Mouse (Mus musculus) midbrain, embryonic 11.5 days (tissue): ENCODE measurements around the gene Thbs3. TPM values are rescaled to one million over a fixed set of nuclear protein-coding genes. Genes with fewer than 3 reads are reported as not detected.
A peak's percentile ranks its signal among the peaks of the same experiment; 100 is the strongest.

ENCODE experiments used
- ATAC-seq: fragments of 200-750 bp; cut with Nextera tagmentation; 2 replicates; pipeline ENCODE4 v1.8.0; 2017; ENCODE audit warnings: moderate TSS enrichment, moderate library complexity; ENCODE audit not compliant: low FRiP score
- DNase-seq: peaks from one replicate; pipeline ENCODE4 v3.0.0; 2015; ENCODE audit warnings: low spot score; ENCODE audit errors: missing footprints
- H3K27ac ChIP-seq: fragments of 300-500 bp; sonication (generic); 2 replicates; pipeline ENCODE4 v1.5.1; 2014; ENCODE audit warnings: low read depth, low read length
- H3K27me3 ChIP-seq: fragments of 300-500 bp; sonication (generic); 2 replicates; pipeline ENCODE4 v1.6.1; 2014; ENCODE audit warnings: mild to moderate bottlenecking, low read length, moderate library complexity, mixed read lengths; ENCODE audit not compliant: control insufficient read depth, insufficient read depth
- H3K36me3 ChIP-seq: fragments of 300-500 bp; sonication (generic); 2 replicates; pipeline ENCODE4 v1.6.1; 2014; ENCODE audit warnings: mild to moderate bottlenecking, low read length, moderate library complexity, mixed read lengths; ENCODE audit not compliant: control insufficient read depth, insufficient read depth
- H3K4me1 ChIP-seq: fragments of 300-500 bp; sonication (generic); 2 replicates; pipeline ENCODE4 v1.6.1; 2014; ENCODE audit warnings: low read length; ENCODE audit not compliant: control insufficient read depth, insufficient read depth
- H3K4me2 ChIP-seq: fragments of 300-500 bp; sonication (generic); 2 replicates; pipeline ENCODE4 v1.6.1; 2014; ENCODE audit warnings: mild to moderate bottlenecking, moderate library complexity
- H3K4me3 ChIP-seq: fragments of 300-500 bp; sonication (generic); 2 replicates; pipeline ENCODE4 v1.5.1; 2014; ENCODE audit warnings: low read depth, low read length
- H3K9ac ChIP-seq: fragments of 300-500 bp; sonication (generic); 2 replicates; pipeline ENCODE4 v1.6.1; 2014; ENCODE audit warnings: low read length
- H3K9me3 ChIP-seq: fragments of 300-500 bp; sonication (generic); 2 replicates; pipeline ENCODE4 v1.6.1; 2016; ENCODE audit warnings: low read length; ENCODE audit not compliant: control insufficient read depth
- WGBS: fragments of 180-500 bp; shearing (Covaris S2); extraction: QIAGEN DNeasy Blood & Tissue Kit; methylation state at CpG from one replicate; pipeline ENCODE4 v1.1.7; 2014; 5-methylcytosine and 5-hydroxymethylcytosine counted together
- polyA plus RNA-seq: library from polyadenylated mRNA; unstranded; fragments of >200 nt; fragmentation: Nextera tagmentation; extraction: Ambion mirVana; gene quantifications from 2 replicates; pipeline ENCODE4 v1.2.1, GENCODE M21; 2014

Thbs3 gene
- polyA plus RNA-seq, 1 experiment from 2014 or later: 55.8 TPM

DNA sequence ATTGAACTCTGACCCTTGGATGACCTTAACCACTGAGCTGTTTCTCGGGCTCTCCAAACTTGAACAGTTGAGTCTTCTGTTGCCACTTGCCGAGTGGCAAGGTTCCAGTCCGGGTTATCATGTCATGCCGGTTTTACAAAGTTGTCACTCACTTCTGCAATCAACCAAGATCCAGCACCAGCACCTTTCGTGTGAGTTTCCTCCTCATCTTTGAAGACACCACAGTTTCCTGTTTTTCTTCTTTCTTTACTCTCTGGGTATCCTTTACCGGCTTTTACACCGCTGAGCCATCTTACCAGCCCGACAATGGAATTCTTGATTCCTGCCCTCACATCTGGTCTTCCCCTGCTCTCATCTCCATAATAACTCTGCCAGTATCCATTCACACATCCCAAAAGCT, 24.5 kb upstream of the Thbs3 start:
- Histone ChIP-seq H3K27me3 (no peaks in the 10 kb centered on the region), H3K4me3 (no peak overlapping the region), H3K36me3 (no peaks in the 10 kb centered on the region), H3K27ac (no peak overlapping the region), H3K9ac (no peak overlapping the region), H3K4me2 (no peak overlapping the region), H3K9me3 (no peaks in the 10 kb centered on the region), H3K4me1 (peaks cover 6% of the 10 kb centered on the region)
- 90% methylated on average over 8 of the region's 8 CpGs for WGBS
- DNase-seq (no peak), ATAC-seq (no peak)

DNA sequence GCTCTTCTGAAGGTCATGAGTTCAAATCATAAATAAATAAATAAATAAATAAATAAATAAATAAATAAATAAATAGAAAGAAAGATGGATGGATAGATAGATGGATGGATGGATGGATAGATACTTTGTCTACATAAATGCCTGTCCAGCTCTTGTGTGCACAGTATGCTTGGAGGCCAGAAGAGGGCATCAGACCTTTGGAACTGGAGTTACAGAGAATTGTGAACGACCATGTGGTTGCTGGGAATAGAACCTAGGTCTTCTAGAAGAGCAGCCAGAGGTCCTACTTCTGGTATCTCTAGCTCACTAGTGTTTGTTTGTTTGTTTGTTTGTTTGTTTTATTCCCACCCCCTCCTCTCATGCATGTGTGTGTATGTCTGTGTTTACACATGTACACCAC, 21.6 kb upstream of the Thbs3 start:
- DNase-seq (no peak), ATAC-seq (no peak)
- H3K9ac ChIP-seq: no peak overlapping the region
- no peaks in the 10 kb centered on the region for H3K27me3 ChIP-seq
- peaks cover 8% of the 10 kb centered on the region for H3K4me1 ChIP-seq
- H3K9me3 ChIP-seq: no peaks in the 10 kb centered on the region
- H3K4me3 ChIP-seq: no peak overlapping the region
- H3K4me2 ChIP-seq: no peak overlapping the region
- no peaks in the 10 kb centered on the region for H3K36me3 ChIP-seq
- 61% methylated on average over 1 of the region's 1 CpGs for WGBS
- H3K27ac ChIP-seq: no peak overlapping the region

DNA sequence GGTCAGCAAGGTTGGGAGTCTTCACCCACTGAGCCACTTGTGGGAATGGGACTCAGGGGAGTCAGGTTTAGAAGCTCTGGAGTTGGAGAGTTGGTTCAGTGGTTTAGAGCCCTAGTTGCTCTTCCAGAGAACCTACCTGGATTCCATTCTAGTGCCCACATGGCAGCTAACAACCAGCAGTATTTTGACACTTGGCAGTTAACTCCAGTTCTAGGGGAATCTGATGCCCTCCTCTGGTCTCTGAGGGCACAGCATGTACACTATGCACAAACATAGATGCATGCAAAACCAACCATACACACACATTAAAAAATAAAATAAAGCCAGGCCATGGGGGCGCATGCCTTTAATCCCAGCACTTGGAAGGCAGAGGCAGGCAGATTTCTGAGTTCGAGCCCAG, 21.1 kb upstream of the Thbs3 start:
- ATAC-seq (no peak), DNase-seq (no peak)
- H3K9ac ChIP-seq: no peak overlapping the region
- no peak overlapping the region for H3K4me2 ChIP-seq
- 83% methylated on average over 2 of the region's 2 CpGs for WGBS
- no peak overlapping the region for H3K4me3 ChIP-seq
- H3K4me1 ChIP-seq: peaks cover 8% of the 10 kb centered on the region
- no peaks in the 10 kb centered on the region for H3K36me3 ChIP-seq
- no peaks in the 10 kb centered on the region for H3K9me3 ChIP-seq
- no peaks in the 10 kb centered on the region for H3K27me3 ChIP-seq
- no peak overlapping the region for H3K27ac ChIP-seq

DNA sequence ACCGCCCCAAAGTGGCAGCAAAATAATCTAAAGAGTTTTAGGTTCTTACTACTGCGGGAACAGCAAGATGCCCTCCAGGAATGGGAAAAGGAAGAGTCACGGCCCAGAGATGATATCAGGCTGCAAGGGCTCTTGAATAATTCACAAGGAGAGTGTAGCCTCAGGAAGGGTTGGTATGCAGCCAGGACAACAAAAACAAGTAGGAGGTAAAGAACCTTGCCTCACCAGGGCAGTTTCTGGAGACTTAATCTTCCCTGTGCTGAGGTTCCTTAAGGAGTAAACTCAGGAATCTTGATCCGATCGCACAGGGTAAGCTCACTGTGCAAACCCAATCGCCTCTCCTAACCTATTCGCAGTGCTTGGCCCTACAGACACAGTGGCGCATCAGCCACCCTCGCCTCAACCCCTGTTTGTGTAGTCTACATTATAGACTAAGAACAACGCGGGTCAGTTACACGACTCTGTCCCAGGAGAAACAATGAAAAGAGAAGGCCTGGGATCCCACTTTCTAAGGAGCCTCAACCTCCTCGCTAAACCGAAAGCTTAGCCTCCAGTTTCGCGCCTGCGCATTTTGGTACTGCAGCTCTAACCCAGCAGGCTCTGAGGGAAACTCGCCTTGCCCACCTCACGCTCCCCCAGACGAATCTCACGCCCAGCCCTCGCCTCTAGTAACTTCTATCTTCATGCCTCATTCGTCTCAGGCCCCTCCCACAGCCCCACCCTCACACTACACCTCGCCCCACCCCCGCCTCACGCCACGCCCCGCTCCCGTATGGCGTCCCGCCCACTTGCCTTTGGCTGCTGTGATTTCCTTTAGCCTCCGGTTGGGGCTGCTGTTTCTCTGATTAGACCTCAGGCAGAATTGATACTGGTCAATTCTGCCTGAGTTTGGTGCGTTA, 18.8 kb upstream of the Thbs3 start:
- Histone ChIP-seq H3K27ac (peak overlapping the region; percentile 76), H3K4me2 (peak overlapping the region; percentile 50), H3K9me3 (no peaks in the 10 kb centered on the region), H3K9ac (peak overlapping the region; percentile 62), H3K4me1 (peaks cover 8% of the 10 kb centered on the region), H3K27me3 (no peaks in the 10 kb centered on the region), H3K36me3 (no peaks in the 10 kb centered on the region), H3K4me3 (peak overlapping the region; percentile 28)
- WGBS: 6% methylated on average over 33 of the region's 33 CpGs
- ATAC-seq (peak; percentile 96), DNase-seq (peak; percentile 99)

DNA sequence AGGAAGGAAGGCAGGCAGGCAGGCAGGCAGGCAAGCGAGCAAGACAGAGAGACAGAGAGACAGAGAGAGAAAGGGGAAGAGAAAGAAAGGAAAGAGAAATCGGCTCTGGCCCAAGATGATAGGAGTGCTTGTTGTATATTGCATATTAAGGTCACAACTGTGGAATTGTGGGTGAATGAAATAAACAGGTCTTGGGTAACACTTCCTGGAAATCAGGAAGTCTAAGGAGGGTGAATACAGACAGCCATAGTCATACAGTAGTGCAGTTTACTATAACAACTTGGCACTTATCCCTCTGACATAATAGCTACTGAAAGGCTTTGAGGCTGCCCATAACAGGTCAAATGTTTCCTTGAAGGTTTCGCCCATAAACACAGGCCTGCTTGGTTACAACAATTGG, 15.1 kb upstream of the Thbs3 start:
- no peaks in the 10 kb centered on the region for H3K27me3 ChIP-seq
- H3K4me2 ChIP-seq: no peak overlapping the region

DNA sequence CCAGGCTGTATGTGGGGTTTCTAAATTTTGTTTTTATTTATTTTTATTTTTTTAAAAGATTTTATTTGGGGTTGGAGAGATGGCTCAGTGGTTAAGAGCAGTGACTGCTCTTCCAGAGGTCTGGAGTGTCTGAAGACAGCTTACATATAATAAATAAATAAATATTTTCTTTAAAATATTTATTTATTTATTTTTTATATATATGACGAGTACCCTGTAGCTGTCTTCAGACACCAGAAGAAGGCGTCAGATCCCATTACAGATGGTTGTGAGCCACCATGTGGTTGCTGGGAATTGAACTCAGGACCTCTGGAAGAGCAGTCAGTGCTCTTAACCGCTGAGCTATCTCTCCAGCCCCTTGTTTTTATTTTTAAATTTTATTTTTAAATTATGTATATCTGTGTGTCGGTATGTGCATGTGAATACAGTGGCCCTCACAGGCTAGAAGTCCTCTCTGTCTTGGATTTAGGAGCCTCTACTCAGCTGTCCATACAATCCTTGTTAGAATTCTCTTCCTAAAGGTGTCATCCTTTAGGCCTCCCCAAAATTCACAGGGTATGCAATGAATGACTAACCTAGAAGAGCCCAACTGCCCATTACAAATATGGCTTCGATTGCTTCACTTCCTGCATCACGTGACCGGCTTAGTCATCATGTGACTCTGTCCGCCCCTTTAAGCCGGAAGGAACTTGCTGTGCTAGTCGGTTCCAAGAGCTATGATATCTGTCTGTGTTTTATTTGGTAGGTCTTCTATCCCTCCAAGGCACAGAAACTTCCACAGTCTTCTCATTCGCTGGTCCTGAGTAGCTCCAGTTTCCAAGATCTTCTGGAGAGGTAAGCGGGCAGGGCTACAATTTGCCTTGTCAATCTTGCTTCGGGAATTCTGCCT, 12.5 kb upstream of the Thbs3 start, which contains the start of gene Gba:
Gene Gba (plus strand): TSS at position 676 of the 889 bp plus-strand sequence.
- ATAC-seq: peak; percentile 90

More for the DNA sequence above, 15.1 kb upstream of the Thbs3 start:
- Histone ChIP-seq H3K27ac (no peak overlapping the region), H3K9ac (no peak overlapping the region), H3K36me3 (no peaks in the 10 kb centered on the region), H3K4me1 (peaks cover 11% of the 10 kb centered on the region), H3K4me3 (no peak overlapping the region), H3K9me3 (no peaks in the 10 kb centered on the region)
- ATAC-seq (no peak), DNase-seq (no peak)
- 78% methylated on average over 3 of the region's 3 CpGs for WGBS

DNA sequence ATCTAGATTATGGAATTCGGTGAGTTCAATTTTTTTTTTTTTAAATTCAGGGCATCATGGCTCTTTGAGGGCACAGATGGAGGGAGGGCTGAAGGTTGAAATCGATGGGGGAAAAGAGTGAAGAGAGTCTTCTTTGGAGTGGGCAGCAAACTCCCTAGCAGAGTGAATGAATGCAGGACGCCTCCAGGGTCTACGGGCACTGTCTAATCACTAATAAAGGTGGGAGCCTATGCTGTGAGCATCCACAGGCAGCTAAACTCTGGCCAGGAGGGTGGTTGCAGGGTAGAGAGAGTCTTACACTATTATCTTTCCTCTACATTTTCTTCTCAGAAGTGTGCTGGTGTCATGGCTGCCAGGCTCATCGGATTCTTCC, 11.9 kb upstream of the Thbs3 start:
- no peaks in the 10 kb centered on the region for H3K9me3 ChIP-seq
- H3K27ac ChIP-seq: no peak overlapping the region
- ATAC-seq (peak; percentile 28), DNase-seq (no peak)
- peaks cover 9% of the 10 kb centered on the region; the same call in 1 of the 2 replicates for H3K36me3 ChIP-seq
- H3K4me1 ChIP-seq: peaks cover 4% of the 10 kb centered on the region; the same call in 1 of the 2 replicates
- peak overlapping the region; percentile 52 for H3K4me2 ChIP-seq
- WGBS: 39% methylated on average over 5 of the region's 5 CpGs
- H3K27me3 ChIP-seq: no peaks in the 10 kb centered on the region
- H3K4me3 ChIP-seq: peak overlapping the region; percentile 40
- H3K9ac ChIP-seq: peak overlapping the region; percentile 50

More for the DNA sequence above, 12.5 kb upstream of the Thbs3 start, which contains the start of gene Gba:
- Histone ChIP-seq H3K4me2 (peak within 1 kb of the TSS; percentile 52), H3K27me3 (no peaks in the 10 kb centered on the region), H3K9me3 (no peaks in the 10 kb centered on the region), H3K4me1 (peaks cover 4% of the 10 kb centered on the region; the same call in 1 of the 2 replicates), H3K4me3 (peak within 1 kb of the TSS; percentile 40), H3K9ac (peak within 1 kb of the TSS; percentile 50), H3K36me3 (peaks cover 4% of the 10 kb centered on the region; the same call in 1 of the 2 replicates), H3K27ac (no peak within 1 kb of the TSS)
- 26% methylated on average over 13 of the region's 13 CpGs for WGBS
- peak; percentile 100 for DNase-seq

DNA sequence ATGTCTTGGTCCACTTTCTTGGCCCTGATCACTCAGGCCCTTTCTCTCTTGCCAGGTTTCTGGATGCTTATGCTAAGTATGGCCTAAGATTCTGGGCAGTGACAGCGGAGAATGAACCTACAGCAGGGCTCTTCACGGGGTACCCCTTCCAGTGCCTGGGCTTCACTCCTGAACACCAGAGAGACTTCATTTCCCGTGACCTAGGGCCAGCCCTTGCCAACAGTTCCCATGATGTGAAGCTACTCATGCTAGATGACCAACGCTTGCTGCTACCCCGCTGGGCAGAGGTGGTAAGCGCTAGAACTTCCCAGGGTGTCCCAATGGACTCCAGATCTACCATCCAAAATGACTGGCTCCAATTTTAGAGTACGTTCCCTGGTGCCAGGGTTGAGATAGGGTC, 8.9 kb upstream of the Thbs3 start:
- H3K4me3 ChIP-seq: no peak overlapping the region
- H3K36me3 ChIP-seq: peaks cover 20% of the 10 kb centered on the region
- peaks cover 4% of the 10 kb centered on the region; the same call in 1 of the 2 replicates for H3K4me1 ChIP-seq
- H3K9me3 ChIP-seq: no peaks in the 10 kb centered on the region
- ATAC-seq (no peak), DNase-seq (no peak)
- 92% methylated on average over 7 of the region's 7 CpGs for WGBS
- H3K4me2 ChIP-seq: no peak overlapping the region
- no peak overlapping the region for H3K9ac ChIP-seq
- H3K27ac ChIP-seq: no peak overlapping the region
- no peaks in the 10 kb centered on the region for H3K27me3 ChIP-seq
